Mouse (Mus musculus): ENCODE results near the gene Itgbl1.

Itgbl1 gene

GRCm38 (mm10) chr14:123990591-123991195 lies 330.9 kb downstream of the Itgbl1 start:
- no peak for DNase-seq

Measured in cerebellum, postnatal 36 days (tissue).